In genomic region chr2:118512418-118513377, GRCm38 (mm10) we compare ENCODE assay signal across 11 mouse cellular contexts. TPM values are rescaled to one million over a fixed set of nuclear protein-coding genes. Genes with fewer than 3 reads are reported as not detected.
DNase-seq lines count a peak whose midpoint lies in the region; ATAC-seq and TF ChIP-seq lines count a peak whose summit lies in the region.
"Had no signal": no experiment of that assay in that cellular context is flagged by ENCODE, and none has a peak within 500 bp of the region (broad histone marks: within the 10 kb centered on the region; RNA-seq: fewer than 3 reads in every experiment).

No protein-coding gene starts in this region.

- no peak overlapping the region for H3K4me2 ChIP-seq in hindbrain, embryonic 11.5 days (replicated peaks; ENCODE audit: low read depth, low read length)
- no peak overlapping the region for H3K4me2 ChIP-seq in hindbrain, embryonic 16.5 days (ENCODE audit: low read length)
- no peak overlapping the region for H3K4me2 ChIP-seq in heart, postnatal 0 days (ENCODE audit: low read depth, low read length)
- H3K4me2 ChIP-seq: liver, embryonic 11.5 days; midbrain, embryonic 12.5 days had no signal

- no peak overlapping the region for H3K4me3 ChIP-seq in hindbrain, embryonic 11.5 days (ENCODE audit: low read depth, low read length)
- no peak overlapping the region for H3K4me3 ChIP-seq in hindbrain, embryonic 16.5 days (ENCODE audit: low read length)
- H3K4me3 ChIP-seq in spleen, adult 2 months (ENCODE audit: extremely low read depth, insufficient read depth, insufficient read length) = no peak overlapping the region
- no peak overlapping the region for H3K4me3 ChIP-seq in heart, postnatal 0 days (ENCODE audit: low read depth, low read length)
- H3K4me3 ChIP-seq: midbrain, embryonic 12.5 days had no signal

- H3K36me3 ChIP-seq in hindbrain, embryonic 11.5 days (ENCODE audit: control insufficient read depth, insufficient read depth, low read length) = no peaks in the 10 kb centered on the region
- H3K36me3 ChIP-seq in hindbrain, embryonic 16.5 days (ENCODE audit: control insufficient read depth, insufficient read depth, low read length) = no peaks in the 10 kb centered on the region
- no peaks in the 10 kb centered on the region for H3K36me3 ChIP-seq in spleen, adult 2 months (ENCODE audit: control insufficient read depth, insufficient read depth, low read length)
- no peaks in the 10 kb centered on the region for H3K36me3 ChIP-seq in heart, postnatal 0 days (replicated peaks; ENCODE audit: control insufficient read depth, insufficient read depth, low read length)
- H3K36me3 ChIP-seq: midbrain, embryonic 12.5 days had no signal

- TF ChIP-seq CTCF in spleen, adult 2 months (IDR thresholded peaks at IDR 0.05; ENCODE audit: extremely low read depth, insufficient read depth, insufficient read length, insufficient replicate concordance) = no peak
- TF ChIP-seq CTCF in heart, postnatal 0 days (IDR thresholded peaks at IDR 0.05; ENCODE audit: low read depth) = no peak

- TF ChIP-seq POLR2A in spleen, adult 2 months (IDR thresholded peaks at IDR 0.05; ENCODE audit: low read depth, low read length) = no peak

- DNase-seq in hindbrain, embryonic 11.5 days (ENCODE audit: low spot score) = no peak
- no peak for DNase-seq in spleen, adult 2 months (ENCODE audit: low read depth in 1 of 2, low spot score in 2 of 2)
- no peak for DNase-seq in spleen, postnatal 14 days (ENCODE audit: low spot score in 2 of 2)
- DNase-seq in heart, postnatal 0 days (ENCODE audit: low spot score) = no peak
- no peak for DNase-seq in cerebellum, postnatal 36 days
- DNase-seq: forebrain, postnatal 0 days; thymus, adult 2 months had no signal

- 76% methylated on average over 16 of the region's 16 CpGs for WGBS in hindbrain, embryonic 11.5 days
- 83% methylated on average over 16 of the region's 16 CpGs for WGBS in hindbrain, embryonic 16.5 days
- WGBS in spleen, adult 2 months = 80% methylated on average over 16 of the region's 16 CpGs
- WGBS in heart, postnatal 0 days = 74% methylated on average over 16 of the region's 16 CpGs

- TF ChIP-seq EP300 in heart, postnatal 0 days (IDR thresholded peaks at IDR 0.05; ENCODE audit: low read depth) = no peak

- no peaks in the 10 kb centered on the region for H3K27me3 ChIP-seq in hindbrain, embryonic 11.5 days (ENCODE audit: control insufficient read depth, insufficient read depth, low read length)
- no peaks in the 10 kb centered on the region for H3K27me3 ChIP-seq in hindbrain, embryonic 16.5 days (replicated peaks; ENCODE audit: control insufficient read depth, insufficient read depth, low read length)
- H3K27me3 ChIP-seq in spleen, adult 2 months (ENCODE audit: control insufficient read depth, insufficient read depth, low read length) = no peaks in the 10 kb centered on the region
- H3K27me3 ChIP-seq in heart, postnatal 0 days (ENCODE audit: control insufficient read depth, insufficient read depth, low read length) = no peaks in the 10 kb centered on the region

- no peaks in the 10 kb centered on the region for H3K9me3 ChIP-seq in hindbrain, embryonic 11.5 days (ENCODE audit: control insufficient read depth, low read length)
- no peaks in the 10 kb centered on the region for H3K9me3 ChIP-seq in hindbrain, embryonic 16.5 days (ENCODE audit: control insufficient read depth, low read length)
- H3K9me3 ChIP-seq in heart, postnatal 0 days (replicated peaks; ENCODE audit: control insufficient read depth, low read length) = no peaks in the 10 kb centered on the region
- H3K9me3 ChIP-seq: midbrain, embryonic 12.5 days had no signal

- no peak overlapping the region for H3K9ac ChIP-seq in hindbrain, embryonic 11.5 days (ENCODE audit: low read depth, low read length)
- H3K9ac ChIP-seq in hindbrain, embryonic 16.5 days (ENCODE audit: low read depth, low read length) = no peak overlapping the region
- H3K9ac ChIP-seq in heart, postnatal 0 days (replicated peaks; ENCODE audit: low read depth, low read length) = no peak overlapping the region
- H3K9ac ChIP-seq: forebrain, postnatal 0 days; midbrain, embryonic 12.5 days had no signal

- ATAC-seq in hindbrain, embryonic 11.5 days (ENCODE audit: low FRiP score) = no peak
- no peak for ATAC-seq in hindbrain, embryonic 16.5 days
- no peak for ATAC-seq in heart, postnatal 0 days (ENCODE audit: insufficient read depth, low read depth)
- no peak for ATAC-seq in cerebellum, adult (ENCODE audit: insufficient number of reproducible peaks, low FRiP score, low TSS enrichment)
- ATAC-seq: forebrain, postnatal 0 days had no signal

- peaks cover 8% of the 10 kb centered on the region for H3K4me1 ChIP-seq in hindbrain, embryonic 11.5 days (replicated peaks; ENCODE audit: control insufficient read depth, insufficient read depth, low read length)
- peaks cover 11% of the 10 kb centered on the region for H3K4me1 ChIP-seq in hindbrain, embryonic 16.5 days (ENCODE audit: control insufficient read depth, insufficient read depth, low read depth, low read length)
- H3K4me1 ChIP-seq in spleen, adult 2 months (ENCODE audit: control insufficient read depth, insufficient read depth, insufficient read length) = 0 out of 2 replicates have a peak, but pooled peaks cover 8% of the 10 kb centered on the region
- H3K4me1 ChIP-seq in heart, postnatal 0 days (ENCODE audit: control insufficient read depth, insufficient read depth) = peaks cover 15% of the 10 kb centered on the region; the same call in 1 of the 2 replicates

- 0 out of 2 replicates have a peak overlapping the region, but pooled peaks have one; percentile 6 for H3K27ac ChIP-seq in hindbrain, embryonic 11.5 days (ENCODE audit: low read depth, low read length)
- no peak overlapping the region for H3K27ac ChIP-seq in hindbrain, embryonic 16.5 days (ENCODE audit: low read depth, low read length)
- H3K27ac ChIP-seq in spleen, adult 2 months (ENCODE audit: insufficient read depth, low read length) = peak overlapping the region; percentile 48; the same call in 1 of the 2 replicates
- peak overlapping the region; percentile 50; the same call in 1 of the 2 replicates for H3K27ac ChIP-seq in heart, postnatal 0 days (ENCODE audit: low read depth)

RNA-seq across cellular contexts. Expression of gene Srp14, which starts 33.2 kb away (rescaled TPM):
- 304 and 306 TPM in 2 replicates for polyA plus RNA-seq in hindbrain, embryonic 11.5 days (2014; fragmentation: Nextera tagmentation; extraction: Ambion mirVana)
- 315 and 340 TPM in 2 replicates for polyA plus RNA-seq in hindbrain, embryonic 16.5 days (2015; fragmentation: Nextera tagmentation; extraction: Ambion mirVana)
- 29.0 and 32.0 TPM in 2 replicates for polyA plus RNA-seq in spleen, adult 2 months (2012; rRNA removed)
- total RNA-seq in heart, postnatal 0 days (2014; rRNA removed; ENCODE audit: low replicate concordance) = 123 and 141 TPM in 2 replicates
- 210 and 219 TPM in 2 replicates for polyA plus RNA-seq in heart, postnatal 0 days (2015; fragmentation: Nextera tagmentation; extraction: Ambion mirVana)

RNA-seq across cellular contexts. Expression of gene Bmf, which starts 36.8 kb away (rescaled TPM):
- polyA plus RNA-seq in hindbrain, embryonic 11.5 days (2014; fragmentation: Nextera tagmentation; extraction: Ambion mirVana) = 2.5 and 4.9 TPM in 2 replicates
- 1.6 and 1.9 TPM in 2 replicates for polyA plus RNA-seq in hindbrain, embryonic 16.5 days (2015; fragmentation: Nextera tagmentation; extraction: Ambion mirVana)
- polyA plus RNA-seq in spleen, adult 2 months (2012; rRNA removed) = 24.8 and 32.4 TPM in 2 replicates
- 12.7 and 14.5 TPM in 2 replicates for total RNA-seq in heart, postnatal 0 days (2014; rRNA removed; ENCODE audit: low replicate concordance)
- polyA plus RNA-seq in heart, postnatal 0 days (2015; fragmentation: Nextera tagmentation; extraction: Ambion mirVana) = 1.5 and 1.6 TPM in 2 replicates
